Mouse (Mus musculus) E14TG2a.4 (cell line): ENCODE data around the gene Cyb561.

Experiments
- CTCF ChIP-seq: conservative IDR thresholded peaks from 2 replicates; pipeline ENCODE4 v1.5.1; 2014; ENCODE audit warnings: low read length
- NANOG ChIP-seq: IDR thresholded peaks from 2 replicates; pipeline ENCODE4 v1.6.1; 2014; ENCODE audit warnings: borderline replicate concordance, low read length, mixed read lengths

DNA sequence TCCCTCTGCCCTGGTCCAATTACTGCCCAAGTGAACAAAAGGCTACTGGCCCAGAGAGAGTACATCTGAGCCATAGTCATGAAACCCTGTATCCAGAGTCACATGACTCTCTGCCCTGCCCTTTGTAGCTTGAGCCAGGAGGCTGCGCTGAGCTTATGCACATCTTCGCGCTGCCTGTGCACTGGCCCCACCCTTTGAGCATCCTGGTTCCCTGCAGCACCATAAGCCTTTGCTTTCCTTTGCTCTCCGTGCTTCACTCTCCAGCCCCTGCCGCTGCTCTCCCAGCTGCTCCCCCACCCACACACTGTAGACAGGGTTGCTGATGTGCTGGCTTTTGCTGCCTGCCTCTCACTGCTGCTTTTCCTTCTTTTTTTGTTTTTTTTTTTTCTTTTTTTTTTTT, 39.6 kb downstream of the Cyb561 start:
- TF ChIP-seq CTCF (no peak), NANOG (no peak)
